Mouse (Mus musculus): ENCODE results near the gene Dlst. TPM values are rescaled to one million over a fixed set of nuclear protein-coding genes. Genes with fewer than 3 reads are reported as not detected.

Gene Dlst
- total and polyA plus RNA-seq, 3 experiments: 163 to 376 (median 230) TPM

- H3K4me3 ChIP-seq (ENCODE audit: control insufficient read depth in 1 of 2, insufficient read depth in 1 of 2, low read depth in 2 of 2, low read length in 2 of 2): no peak overlapping the region
- no peak overlapping the region for H3K27ac ChIP-seq (ENCODE audit: control insufficient read depth, low read depth, low read length)
- H3K27me3 ChIP-seq (ENCODE audit: control insufficient read depth in 1 of 2, insufficient read depth in 2 of 2, low read length in 2 of 2): no peaks in the 10 kb centered on the region
- no peak overlapping the region for H3K9ac ChIP-seq (ENCODE audit: control insufficient read depth, low read depth, low read length, poor library complexity, severe bottlenecking)
- TF ChIP-seq ETS1 (IDR thresholded peaks at IDR 0.05; ENCODE audit: low read depth, low read length): no peak
- no peak for TF ChIP-seq E2F4 (IDR thresholded peaks at IDR 0.05; ENCODE audit: borderline replicate concordance, low read depth, low read length)
- no peak for DNase-seq (ENCODE audit: low read depth, low spot score)
- H3K36me3 ChIP-seq (ENCODE audit: control insufficient read depth in 1 of 2, insufficient read depth in 2 of 2, low read length in 2 of 2): peaks cover 0 to 7% of the 10 kb centered on the region in 2 experiments; a peak in 2 of 4 replicates
- H3K9me3 ChIP-seq (replicated peaks; ENCODE audit: insufficient read depth, low read length): no peaks in the 10 kb centered on the region
- peaks cover 2 to 18% of the 10 kb centered on the region in 2 experiments for H3K4me1 ChIP-seq (ENCODE audit: control insufficient read depth in 1 of 2, insufficient read depth in 2 of 2, low read length in 2 of 2)
- H3K79me2 ChIP-seq (ENCODE audit: control insufficient read depth, insufficient read depth, low read length, poor library complexity): no peaks in the 10 kb centered on the region
Measured at GRCm38 (mm10) chr12:85095146-85095545, 15.5 kb upstream of the Dlst start.

GRCm38 (mm10) chr12:85095859-85096258 lies 14.8 kb upstream of the Dlst start:
- no peak for DNase-seq (ENCODE audit: low read depth, low spot score)
- H3K27me3 ChIP-seq (ENCODE audit: control insufficient read depth in 1 of 2, insufficient read depth in 2 of 2, low read length in 2 of 2): no peaks in the 10 kb centered on the region
- H3K9me3 ChIP-seq (replicated peaks; ENCODE audit: insufficient read depth, low read length): no peaks in the 10 kb centered on the region
- H3K4me1 ChIP-seq (ENCODE audit: control insufficient read depth in 1 of 2, insufficient read depth in 2 of 2, low read length in 2 of 2): peaks cover 2 to 18% of the 10 kb centered on the region in 2 experiments
- H3K4me3 ChIP-seq (ENCODE audit: control insufficient read depth in 1 of 2, insufficient read depth in 1 of 2, low read depth in 2 of 2, low read length in 2 of 2): no peak overlapping the region
- H3K36me3 ChIP-seq (ENCODE audit: control insufficient read depth in 1 of 2, insufficient read depth in 2 of 2, low read length in 2 of 2): peaks cover 0 to 6% of the 10 kb centered on the region in 2 experiments; a peak in 2 of 4 replicates
- no peaks in the 10 kb centered on the region for H3K79me2 ChIP-seq (ENCODE audit: control insufficient read depth, insufficient read depth, low read length, poor library complexity)
- TF ChIP-seq HCFC1 (IDR thresholded peaks at IDR 0.05; ENCODE audit: low read depth, low read length) (no peak), GATA1 (IDR thresholded peaks at IDR 0.05; ENCODE audit: low read depth, low read length) (no peak), E2F4 (IDR thresholded peaks at IDR 0.05; ENCODE audit: borderline replicate concordance, low read depth, low read length) (no peak), TAL1 (IDR thresholded peaks at IDR 0.05; ENCODE audit: low read length) (no peak)
- H3K9ac ChIP-seq (ENCODE audit: control insufficient read depth, low read depth, low read length, poor library complexity, severe bottlenecking): no peak overlapping the region
- H3K27ac ChIP-seq (ENCODE audit: control insufficient read depth, low read depth, low read length): no peak overlapping the region

- TF ChIP-seq SIN3A (IDR thresholded peaks at IDR 0.05; ENCODE audit: low read length): no peak
- no peak for TF ChIP-seq TCF12 (IDR thresholded peaks at IDR 0.05; ENCODE audit: low read depth, low read length)
- no peak for TF ChIP-seq CHD2 (IDR thresholded peaks at IDR 0.05; ENCODE audit: low read length)
- TF ChIP-seq ETS1 (IDR thresholded peaks at IDR 0.05; ENCODE audit: low read depth, low read length): no peak
- no peak for TF ChIP-seq E2F4 (IDR thresholded peaks at IDR 0.05; ENCODE audit: borderline replicate concordance, low read depth, low read length)
- TF ChIP-seq POLR2AphosphoS2 (IDR thresholded peaks at IDR 0.05; ENCODE audit: low read length): no peak
- no peak for TF ChIP-seq GABPA (IDR thresholded peaks at IDR 0.05; ENCODE audit: low read depth, low read length)
- no peak for TF ChIP-seq GATA1 (IDR thresholded peaks at IDR 0.05; ENCODE audit: low read depth, low read length)
- TF ChIP-seq NELFE (IDR thresholded peaks at IDR 0.05; ENCODE audit: low read depth, low read length): no peak
- no peak for TF ChIP-seq MAZ (IDR thresholded peaks at IDR 0.05; ENCODE audit: low read depth, low read length)
- no peak for TF ChIP-seq ELF1 (IDR thresholded peaks at IDR 0.05; ENCODE audit: low read depth, low read length)
- TF ChIP-seq KAT2A (conservative IDR thresholded peaks at IDR 0.05; ENCODE audit: low read depth, low read length): no peak
- no peaks in the 10 kb centered on the region for H3K79me2 ChIP-seq (ENCODE audit: control insufficient read depth, insufficient read depth, low read length, poor library complexity)
- no peak overlapping the region for H3K27ac ChIP-seq (ENCODE audit: control insufficient read depth, low read depth, low read length)
- H3K36me3 ChIP-seq (ENCODE audit: control insufficient read depth in 1 of 2, insufficient read depth in 2 of 2, low read length in 2 of 2): no peaks in the 10 kb centered on the region; a peak in 1 of 4 replicates
- no peak overlapping the region for H3K9ac ChIP-seq (ENCODE audit: control insufficient read depth, low read depth, low read length, poor library complexity, severe bottlenecking)
- H3K4me3 ChIP-seq (ENCODE audit: control insufficient read depth in 1 of 2, insufficient read depth in 1 of 2, low read depth in 2 of 2, low read length in 2 of 2): no peak overlapping the region
- peaks cover 2 to 5% of the 10 kb centered on the region in 2 experiments for H3K4me1 ChIP-seq (ENCODE audit: control insufficient read depth in 1 of 2, insufficient read depth in 2 of 2, low read length in 2 of 2)
- H3K9me3 ChIP-seq (replicated peaks; ENCODE audit: insufficient read depth, low read length): no peaks in the 10 kb centered on the region
- no peak for DNase-seq (ENCODE audit: low read depth, low spot score)
- H3K27me3 ChIP-seq (ENCODE audit: control insufficient read depth in 1 of 2, insufficient read depth in 2 of 2, low read length in 2 of 2): no peaks in the 10 kb centered on the region
Measured at GRCm38 (mm10) chr12:85101001-85101400, 9.6 kb upstream of the Dlst start.
